Mouse (Mus musculus) liver, embryonic 15.5 days (tissue): ENCODE data around the gene Btg3. TPM values are rescaled to one million over a fixed set of nuclear protein-coding genes. Genes with fewer than 3 reads are reported as not detected.
A peak's percentile ranks its signal among the peaks of the same experiment; 100 is the strongest.

ENCODE experiments used
- ATAC-seq: fragments of 200-750 bp; cut with Nextera tagmentation; 2 replicates; pipeline ENCODE4 v1.8.0; 2017; ENCODE audit warnings: moderate number of reproducible peaks, mild to moderate bottlenecking, moderate library complexity; ENCODE audit not compliant: insufficient read depth
- H3K27ac ChIP-seq: fragments of 300-500 bp; sonication (generic); replicated peaks from 2 replicates; pipeline ENCODE4 v1.5.1; 2015; ENCODE audit warnings: mild to moderate bottlenecking, inconsistent platforms
- H3K27me3 ChIP-seq: fragments of 300-500 bp; sonication (generic); 2 replicates; pipeline ENCODE4 v1.6.1; 2015; ENCODE audit warnings: mild to moderate bottlenecking, inconsistent platforms
- H3K36me3 ChIP-seq: fragments of 300-500 bp; sonication (generic); replicated peaks from 2 replicates; pipeline ENCODE4 v1.6.1; 2015; ENCODE audit warnings: moderate library complexity, mild to moderate bottlenecking, inconsistent platforms
- H3K4me1 ChIP-seq: fragments of 300-500 bp; sonication (generic); replicated peaks from 2 replicates; pipeline ENCODE4 v1.6.1; 2015; ENCODE audit warnings: inconsistent platforms
- H3K4me2 ChIP-seq: fragments of 300-500 bp; sonication (generic); 2 replicates; pipeline ENCODE4 v1.6.1; 2015; ENCODE audit warnings: moderate library complexity, mild to moderate bottlenecking, inconsistent platforms
- H3K4me3 ChIP-seq: fragments of 300-500 bp; sonication (generic); replicated peaks from 2 replicates; pipeline ENCODE4 v1.5.1; 2015; ENCODE audit warnings: mild to moderate bottlenecking, inconsistent platforms
- H3K9ac ChIP-seq: fragments of 300-500 bp; sonication (generic); 2 replicates; pipeline ENCODE4 v1.6.1; 2015; ENCODE audit warnings: moderate library complexity, mild to moderate bottlenecking, inconsistent platforms
- H3K9me3 ChIP-seq: fragments of 300-500 bp; sonication (generic); replicated peaks from 2 replicates; pipeline ENCODE4 v1.6.1; 2016; ENCODE audit warnings: inconsistent platforms
- WGBS: fragments of 180-500 bp; shearing (Covaris S2); methylation state at CpG from one replicate; pipeline ENCODE4 v1.1.7; 2015; ENCODE audit warnings: mixed read lengths; ENCODE audit not compliant: insufficient replicate concordance; 5-methylcytosine and 5-hydroxymethylcytosine counted together
- polyA plus RNA-seq: library from polyadenylated mRNA; unstranded; fragments of >200 nt; fragmentation: Nextera tagmentation; extraction: Ambion mirVana; gene quantifications from 2 replicates; pipeline ENCODE4 v1.2.1, GENCODE M21; 2015

Gene Btg3
- polyA plus RNA-seq, 1 experiment from 2014 or later, result 21.0 TPM

DNA sequence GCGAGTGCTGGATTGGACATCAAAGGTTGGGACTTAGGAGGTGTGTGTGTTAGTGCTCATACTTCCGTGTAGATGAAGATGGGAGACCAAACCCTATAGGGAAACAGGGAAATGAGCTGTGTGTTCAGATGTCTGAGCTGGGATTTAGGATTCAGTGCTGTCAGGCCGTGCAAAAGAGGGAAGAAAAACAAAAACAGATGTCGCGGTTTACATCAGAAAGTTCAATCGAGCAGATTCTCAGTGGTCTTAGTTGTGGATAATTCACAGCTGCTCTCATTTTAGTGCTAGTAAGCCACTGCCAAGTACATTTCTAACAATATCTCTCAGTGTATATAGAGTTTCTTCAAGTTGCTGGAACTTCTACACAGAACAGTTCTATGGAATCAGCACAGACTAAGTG is 33.2 kb downstream of the Btg3 start:
- H3K4me1 ChIP-seq, result no peaks in the 10 kb centered on the region
- no peaks in the 10 kb centered on the region for H3K36me3 ChIP-seq
- no peak for ATAC-seq
- H3K27me3 ChIP-seq, result no peaks in the 10 kb centered on the region
- H3K4me2 ChIP-seq, result no peak overlapping the region
- no peaks in the 10 kb centered on the region for H3K9me3 ChIP-seq
- WGBS, result 73% methylated on average over 6 of the region's 6 CpGs
- H3K9ac ChIP-seq, result no peak overlapping the region
- no peak overlapping the region for H3K27ac ChIP-seq
- H3K4me3 ChIP-seq, result no peak overlapping the region

DNA sequence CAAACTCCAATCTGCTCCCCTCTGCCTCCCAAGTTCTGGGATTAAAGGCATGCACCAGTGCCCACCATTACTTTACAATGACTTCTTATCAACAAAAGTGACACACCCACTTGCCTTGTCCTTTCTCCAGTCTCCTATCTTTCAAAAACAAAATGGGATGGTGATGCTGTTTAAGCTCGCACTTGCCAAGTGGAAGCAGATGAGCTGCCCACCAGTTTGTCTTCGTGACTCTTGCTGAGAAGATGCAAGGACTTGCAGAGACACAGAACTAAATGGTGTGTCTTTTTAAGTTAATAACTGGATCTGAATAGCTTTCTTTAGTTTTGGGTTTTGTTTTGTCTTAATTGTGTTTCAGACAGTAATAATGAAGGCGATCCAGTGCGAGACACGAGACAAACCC is 34.2 kb downstream of the Btg3 start:
- H3K9me3 ChIP-seq, result no peaks in the 10 kb centered on the region
- no peak overlapping the region for H3K9ac ChIP-seq
- H3K36me3 ChIP-seq, result no peaks in the 10 kb centered on the region
- no peaks in the 10 kb centered on the region for H3K27me3 ChIP-seq
- no peak overlapping the region for H3K4me2 ChIP-seq
- H3K27ac ChIP-seq, result no peak overlapping the region
- no peak overlapping the region for H3K4me3 ChIP-seq
- no peaks in the 10 kb centered on the region for H3K4me1 ChIP-seq
- ATAC-seq, result no peak
- 71% methylated on average over 5 of the region's 5 CpGs for WGBS

DNA sequence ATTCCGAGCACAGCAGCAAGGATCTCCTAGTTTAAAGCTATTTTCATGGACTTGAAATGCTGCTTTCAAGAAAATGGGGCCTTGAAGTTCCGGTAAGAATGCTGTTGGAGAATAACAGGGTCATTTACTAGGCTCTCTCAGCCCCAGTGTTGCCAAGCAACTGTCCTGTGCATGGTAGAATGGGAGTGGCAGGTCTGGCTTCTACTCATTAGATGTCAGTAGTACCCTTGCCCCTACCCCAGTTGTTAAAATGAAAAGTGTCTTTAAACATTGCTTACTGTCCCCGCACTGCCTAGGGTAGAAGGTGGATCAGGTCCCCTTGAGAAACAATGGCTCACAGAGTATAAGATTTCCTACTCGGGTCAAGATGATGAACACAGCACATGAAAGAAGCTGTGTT is 35.6 kb downstream of the Btg3 start:
- no peak overlapping the region for H3K9ac ChIP-seq
- no peak for ATAC-seq
- no peaks in the 10 kb centered on the region for H3K9me3 ChIP-seq
- H3K4me1 ChIP-seq, result no peaks in the 10 kb centered on the region
- H3K27ac ChIP-seq, result no peak overlapping the region
- H3K4me2 ChIP-seq, result no peak overlapping the region
- WGBS, result 63% methylated on average over 4 of the region's 4 CpGs
- H3K36me3 ChIP-seq, result no peaks in the 10 kb centered on the region
- no peaks in the 10 kb centered on the region for H3K27me3 ChIP-seq
- no peak overlapping the region for H3K4me3 ChIP-seq

DNA sequence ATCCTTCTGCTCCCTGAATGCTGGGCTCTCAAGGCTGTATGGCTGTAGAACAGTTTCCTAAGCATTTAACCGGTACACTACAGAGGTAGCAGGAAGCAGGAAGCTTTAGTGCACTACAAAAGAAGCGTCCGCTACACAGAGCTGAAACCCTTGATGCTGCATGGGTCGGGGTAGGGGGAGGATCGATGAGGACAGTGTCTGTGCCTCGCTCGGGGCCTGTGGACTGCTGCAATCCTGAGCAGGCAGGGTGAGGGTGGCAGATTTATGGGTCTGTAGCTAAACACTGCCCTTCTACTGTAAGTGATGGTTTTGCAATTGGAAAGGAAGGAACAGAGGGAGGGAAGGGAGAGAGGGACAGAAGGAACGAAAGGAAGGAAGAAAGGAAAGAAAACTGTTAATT is 39.8 kb downstream of the Btg3 start:
- Histone ChIP-seq H3K9ac (no peak overlapping the region), H3K27ac (no peak overlapping the region), H3K4me3 (no peak overlapping the region), H3K36me3 (peaks cover 9% of the 10 kb centered on the region; the same call in 1 of the 2 replicates), H3K27me3 (no peaks in the 10 kb centered on the region), H3K4me1 (no peaks in the 10 kb centered on the region), H3K9me3 (no peaks in the 10 kb centered on the region), H3K4me2 (no peak overlapping the region)
- ATAC-seq, result no peak
- WGBS, result 42% methylated on average over 8 of the region's 8 CpGs

DNA sequence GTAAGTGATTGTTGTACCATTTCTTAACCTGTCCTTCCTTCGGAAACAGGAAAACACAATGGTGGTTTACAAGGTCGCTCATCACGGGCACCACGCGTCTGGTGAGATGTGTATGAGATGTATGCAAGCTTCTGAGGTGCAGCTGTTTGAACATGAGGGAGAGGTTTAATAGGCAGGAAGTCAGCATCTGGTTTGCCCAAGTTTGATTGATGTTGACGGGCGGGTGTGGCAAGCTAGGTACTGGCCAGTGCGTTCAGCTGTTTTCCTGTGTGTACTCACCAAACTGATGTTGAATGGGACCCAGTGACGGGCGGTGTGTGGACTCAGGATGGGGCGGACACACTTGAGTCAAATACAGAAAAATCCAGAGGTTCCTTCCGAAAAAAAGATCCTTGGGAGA is 49.0 kb downstream of the Btg3 start:
- no peaks in the 10 kb centered on the region for H3K27me3 ChIP-seq
- H3K9ac ChIP-seq, result no peak overlapping the region
- WGBS, result 70% methylated on average over 12 of the region's 12 CpGs
- H3K4me1 ChIP-seq, result no peaks in the 10 kb centered on the region
- no peak overlapping the region for H3K4me3 ChIP-seq
- H3K4me2 ChIP-seq, result no peak overlapping the region
- no peak overlapping the region for H3K27ac ChIP-seq
- H3K36me3 ChIP-seq, result peaks cover 5% of the 10 kb centered on the region; the same call in 1 of the 2 replicates
- ATAC-seq, result no peak
- no peaks in the 10 kb centered on the region for H3K9me3 ChIP-seq

DNA sequence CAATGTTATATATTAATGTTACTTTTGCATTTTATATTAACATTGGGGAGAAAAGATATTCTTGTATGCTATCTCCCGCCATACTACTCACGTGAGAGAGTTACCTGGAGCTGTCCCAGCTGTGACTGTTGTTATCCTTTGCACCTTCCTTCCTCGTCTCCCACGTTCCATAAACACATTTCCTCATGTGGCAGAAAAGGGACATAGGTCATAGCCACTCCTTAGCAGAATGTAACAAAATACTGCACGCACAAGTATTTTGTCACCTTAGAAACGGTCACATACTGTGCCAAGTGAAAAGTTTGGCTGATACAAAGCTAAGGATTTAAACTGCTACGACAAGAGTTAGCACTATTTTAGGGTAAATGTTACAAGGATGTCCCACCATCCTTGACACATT is 49.4 kb downstream of the Btg3 start:
- Histone ChIP-seq H3K27ac (no peak overlapping the region), H3K4me1 (no peaks in the 10 kb centered on the region), H3K36me3 (peaks cover 4% of the 10 kb centered on the region; the same call in 1 of the 2 replicates), H3K4me2 (no peak overlapping the region), H3K9me3 (no peaks in the 10 kb centered on the region), H3K4me3 (no peak overlapping the region), H3K9ac (no peak overlapping the region), H3K27me3 (no peaks in the 10 kb centered on the region)
- ATAC-seq, result no peak
- WGBS, result 70% methylated on average over 7 of the region's 7 CpGs

DNA sequence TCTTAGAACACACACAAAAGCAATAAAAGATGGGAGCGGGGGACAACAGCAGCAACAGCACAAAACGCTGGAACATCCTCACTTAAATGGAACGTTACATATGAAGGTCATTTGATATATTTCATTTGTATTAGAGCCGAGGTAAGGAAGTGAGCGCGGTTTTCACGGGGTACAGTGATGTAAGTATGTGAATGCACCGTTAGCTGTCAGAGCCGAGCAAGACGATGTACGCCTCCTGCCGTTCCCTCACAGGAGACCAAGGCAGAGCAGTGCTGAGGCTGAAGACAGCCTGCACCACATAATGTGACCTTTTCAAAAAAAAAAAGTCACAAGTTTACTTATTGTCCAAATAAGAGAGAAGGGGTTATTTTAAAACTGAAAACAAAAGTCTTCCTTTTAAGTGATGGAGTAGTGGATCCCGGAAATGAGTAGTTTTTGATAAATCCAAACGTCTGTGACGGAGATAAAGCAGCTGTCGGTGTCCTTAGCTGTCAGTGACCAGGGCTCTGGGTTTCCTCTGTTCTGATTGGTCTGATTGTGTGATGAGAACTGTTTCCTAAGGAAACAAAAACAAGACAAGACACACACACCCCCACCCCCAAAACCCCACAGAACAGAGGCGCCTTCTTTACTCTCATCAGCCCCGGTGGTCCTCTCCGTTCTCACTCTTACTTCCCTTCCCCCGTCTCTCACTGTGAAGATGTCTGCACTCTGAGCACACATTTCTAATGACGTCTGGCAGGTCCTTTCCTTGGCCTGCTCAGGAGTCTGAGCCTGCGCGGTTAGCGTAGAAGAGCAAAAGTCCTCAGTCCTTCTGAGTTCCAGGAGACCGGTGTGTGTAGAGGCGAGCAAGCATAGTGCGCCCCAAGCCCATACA is 50.8 kb downstream of the Btg3 start:
- WGBS, result 75% methylated on average over 27 of the region's 27 CpGs
- Histone ChIP-seq H3K9me3 (no peaks in the 10 kb centered on the region), H3K4me2 (no peak overlapping the region), H3K27me3 (no peaks in the 10 kb centered on the region), H3K9ac (no peak overlapping the region), H3K27ac (no peak overlapping the region), H3K4me3 (no peak overlapping the region), H3K4me1 (no peaks in the 10 kb centered on the region), H3K36me3 (0 out of 2 replicates have a peak, but pooled peaks cover 4% of the 10 kb centered on the region)
- ATAC-seq, result no peak

DNA sequence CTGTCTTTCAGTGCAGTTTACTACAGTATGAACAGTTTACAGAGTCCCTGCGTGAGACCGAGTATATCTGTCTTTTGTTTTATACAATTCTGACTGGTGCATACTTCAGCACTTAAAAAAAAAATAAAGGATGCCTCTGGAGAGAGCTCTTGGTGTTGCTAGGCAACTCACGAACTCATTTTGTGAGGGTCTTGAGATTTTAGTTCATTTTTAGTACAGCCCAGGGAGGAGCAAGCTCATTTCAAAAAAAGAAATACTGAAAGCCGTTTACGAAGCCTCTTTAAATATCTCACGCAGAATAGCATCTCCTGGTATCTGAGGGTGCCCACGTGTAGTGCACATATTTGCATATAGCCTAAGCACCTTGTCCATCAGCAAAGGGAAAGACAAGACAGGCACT is 54.9 kb downstream of the Btg3 start:
- no peak for ATAC-seq
- no peak overlapping the region for H3K9ac ChIP-seq
- no peaks in the 10 kb centered on the region for H3K27me3 ChIP-seq
- no peak overlapping the region for H3K27ac ChIP-seq
- H3K4me1 ChIP-seq, result 0 out of 2 replicates have a peak, but pooled peaks cover 3% of the 10 kb centered on the region
- H3K9me3 ChIP-seq, result no peaks in the 10 kb centered on the region
- WGBS, result 57% methylated on average over 7 of the region's 7 CpGs
- no peaks in the 10 kb centered on the region for H3K36me3 ChIP-seq
- no peak overlapping the region for H3K4me3 ChIP-seq
- H3K4me2 ChIP-seq, result no peak overlapping the region

DNA sequence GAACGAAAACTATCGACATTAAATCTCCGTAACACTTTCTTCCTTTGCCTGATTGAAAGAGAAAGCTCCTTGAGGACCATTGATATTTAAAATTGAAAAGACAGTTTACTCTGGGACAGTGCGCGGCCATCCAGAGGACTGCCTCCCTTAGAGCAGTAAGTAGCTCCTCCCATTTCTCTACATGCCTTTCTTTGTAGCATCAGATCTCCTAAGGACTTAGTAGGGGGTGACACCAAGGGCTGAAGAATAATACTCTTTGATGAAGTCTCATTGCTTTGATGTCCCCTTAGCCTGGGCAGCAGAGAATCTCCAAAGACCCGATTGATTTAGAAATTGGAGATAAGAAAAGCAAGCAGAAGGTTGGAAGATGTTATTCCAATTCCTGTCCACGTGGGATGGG is 55.4 kb downstream of the Btg3 start:
- H3K27ac ChIP-seq, result no peak overlapping the region
- 20% methylated on average over 7 of the region's 7 CpGs for WGBS
- H3K9ac ChIP-seq, result no peak overlapping the region
- 0 out of 2 replicates have a peak, but pooled peaks cover 3% of the 10 kb centered on the region for H3K4me1 ChIP-seq
- H3K4me3 ChIP-seq, result no peak overlapping the region
- no peaks in the 10 kb centered on the region for H3K27me3 ChIP-seq
- no peaks in the 10 kb centered on the region for H3K36me3 ChIP-seq
- ATAC-seq, result no peak
- H3K4me2 ChIP-seq, result no peak overlapping the region
- H3K9me3 ChIP-seq, result no peaks in the 10 kb centered on the region

DNA sequence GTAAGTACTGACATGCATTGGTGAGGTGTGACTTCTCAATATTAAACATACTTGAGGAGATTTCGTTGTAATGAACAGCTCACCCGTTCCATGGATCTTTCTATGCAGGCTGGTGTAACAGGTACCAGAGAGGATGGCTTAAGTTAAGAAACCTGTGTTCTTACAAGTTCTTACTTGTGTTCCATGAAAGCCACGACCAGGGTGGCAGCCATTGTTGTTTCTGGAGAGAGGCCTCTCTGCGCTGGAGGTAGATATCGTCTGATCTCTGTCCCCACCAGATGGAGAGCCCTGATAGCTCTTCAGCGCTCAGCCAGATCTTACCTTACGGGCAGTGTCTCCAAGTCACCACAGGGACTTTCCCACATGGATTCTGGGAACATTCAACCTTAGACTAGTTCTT is 57.3 kb downstream of the Btg3 start:
- Histone ChIP-seq H3K4me1 (0 out of 2 replicates have a peak, but pooled peaks cover 3% of the 10 kb centered on the region), H3K27ac (no peak overlapping the region), H3K4me2 (no peak overlapping the region), H3K9me3 (no peaks in the 10 kb centered on the region), H3K36me3 (no peaks in the 10 kb centered on the region), H3K9ac (no peak overlapping the region), H3K27me3 (no peaks in the 10 kb centered on the region), H3K4me3 (no peak overlapping the region)
- 56% methylated on average over 7 of the region's 7 CpGs for WGBS
- no peak for ATAC-seq

DNA sequence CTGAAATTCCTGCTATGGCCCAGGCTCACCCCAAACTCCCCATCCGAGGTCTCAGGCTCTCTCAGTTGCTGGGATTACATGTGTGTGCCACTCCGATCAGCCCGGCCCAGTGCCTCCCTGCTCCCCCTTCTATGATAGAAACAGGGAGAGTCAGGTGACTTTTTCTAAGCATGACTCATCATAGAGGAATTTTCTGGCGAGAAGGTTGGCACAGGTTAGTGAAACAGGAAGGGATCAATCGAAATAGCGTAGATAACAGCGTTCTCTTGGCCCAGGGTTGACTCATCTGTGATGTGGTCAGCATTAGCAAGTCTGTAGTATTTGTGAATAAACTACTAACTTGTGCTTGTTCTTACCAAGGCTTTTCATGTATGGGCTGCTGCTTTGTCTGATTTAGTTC is 59.0 kb downstream of the Btg3 start:
- H3K4me1 ChIP-seq, result 0 out of 2 replicates have a peak, but pooled peaks cover 3% of the 10 kb centered on the region
- no peak overlapping the region for H3K9ac ChIP-seq
- ATAC-seq, result peak; percentile 52; the same call in 1 of the 2 replicates
- no peak overlapping the region for H3K27ac ChIP-seq
- H3K36me3 ChIP-seq, result no peaks in the 10 kb centered on the region
- no peak overlapping the region for H3K4me2 ChIP-seq
- H3K27me3 ChIP-seq, result no peaks in the 10 kb centered on the region
- WGBS, result 34% methylated on average over 7 of the region's 7 CpGs
- H3K9me3 ChIP-seq, result no peaks in the 10 kb centered on the region
- no peak overlapping the region for H3K4me3 ChIP-seq
